Mouse (Mus musculus) kidney, adult 2 months (tissue): ENCODE data around the gene Gm13288.
"Not testable (repeated sequence)": the region's sequence is repeated elsewhere in the genome, so short reads cannot be mapped to it uniquely, and the experiment has no call there.

Experiments used
- CTCF ChIP-seq: fragments of 200-500 bp; conservative IDR thresholded peaks from 2 replicates; pipeline ENCODE4 v1.5.1; 2011; ENCODE audit warnings: low read depth, mild to moderate bottlenecking, control low read depth, low read length, moderate library complexity, mixed read lengths; ENCODE audit not compliant: insufficient read depth, insufficient read length
- POLR2A ChIP-seq: fragments of 200-500 bp; IDR thresholded peaks from one replicate; pipeline ENCODE4 v1.6.1; 2011; ENCODE audit warnings: low read depth, low read length, control low read depth

DNA sequence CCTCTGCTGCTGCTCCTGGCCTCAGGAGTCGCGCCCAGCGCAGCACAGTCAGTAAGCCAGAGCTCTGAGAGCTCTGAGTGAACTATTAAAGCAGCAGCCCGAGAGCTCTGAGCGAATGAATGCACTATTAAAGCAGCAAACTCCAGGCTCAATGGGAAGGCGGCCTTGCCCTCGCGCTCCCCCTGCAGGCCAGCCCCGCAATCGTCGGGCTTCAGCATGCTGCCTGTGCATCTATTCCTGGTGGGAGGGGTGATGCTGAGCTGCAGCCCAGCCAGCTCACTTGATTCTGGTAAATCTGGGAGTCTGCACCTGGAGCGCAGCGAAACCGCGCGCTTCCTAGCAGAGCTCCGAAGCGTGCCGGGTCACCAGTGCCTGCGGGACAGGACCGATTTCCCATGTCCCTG is 47.7 kb upstream of the Gm13288 start:
- peak; percentile 59 for TF ChIP-seq CTCF
- not testable (repeated sequence) for TF ChIP-seq POLR2A
